Mouse (Mus musculus) erythroid progenitor cell, adult 5-6 weeks (primary cell): ENCODE measurements around the gene Pou5f2. TPM values are rescaled to one million over a fixed set of nuclear protein-coding genes. Genes with fewer than 3 reads are reported as not detected.

Experiments
- ATAC-seq: replicated peaks from 2 replicates; pipeline ENCODE4 v1.8.0; 2016; ENCODE audit warnings: moderate number of reproducible peaks, mild to moderate bottlenecking, moderate TSS enrichment, inconsistent platforms; ENCODE audit not compliant: poor library complexity, low FRiP score, severe bottlenecking
- total RNA-seq, 2 experiments: library from RNA; stranded (forward) in 1 of 2; stranded (reverse) in 1 of 2; fragments of 150-400 nt in 1 of 2; fragments of 186-747, 209-891 nt in 1 of 2; gene quantifications; 2 replicates each; pipeline versions ENCODE4 v1.2.3 to v1.2.4; 2015 to 2017; ENCODE audit warnings: low replicate concordance in 2 of 2

Pou5f2 gene
- 0.84 and 2.5 TPM in 2 replicates for total RNA-seq (2015; ENCODE audit: low replicate concordance)
- total RNA-seq (2017; ENCODE audit: low replicate concordance) = 5.1 TPM in 1 of 2 replicates, not detected in the other

DNA sequence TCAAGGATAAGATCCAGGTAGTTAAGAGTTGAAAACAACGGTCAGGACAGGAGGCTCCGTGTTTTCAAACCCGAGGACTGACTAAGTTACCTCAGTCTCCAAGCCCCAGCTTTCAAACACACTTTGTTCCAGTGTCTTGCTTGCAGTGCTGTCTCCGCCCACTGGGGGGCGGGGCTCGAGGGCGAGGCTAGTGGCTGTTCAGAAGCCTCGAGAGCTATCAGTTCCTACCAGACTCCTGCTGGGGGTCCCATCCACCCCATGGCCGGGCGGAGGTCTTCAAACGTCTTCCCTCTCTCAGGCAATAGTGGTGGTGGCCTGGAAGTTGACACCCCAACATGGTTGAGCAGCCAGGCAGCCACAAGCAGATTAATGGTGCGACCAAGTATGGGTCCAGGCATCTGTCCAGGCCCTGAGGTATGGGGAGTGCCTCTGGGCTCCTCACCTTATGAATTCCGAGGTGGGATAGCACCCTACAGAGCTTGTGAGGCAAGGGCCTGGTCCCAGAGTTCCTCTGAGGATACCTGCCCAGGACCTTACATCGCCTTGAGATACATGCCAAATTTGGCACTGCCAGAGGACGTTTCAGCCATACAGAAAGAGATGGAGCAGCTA lies at the start of gene Pou5f2:
TSS of gene Pou5f2 (plus strand) at position 220 of the 612 bp plus-strand sequence.
- ATAC-seq = 0 out of 2 replicates have a peak, but pooled peaks have one; percentile 68

DNA sequence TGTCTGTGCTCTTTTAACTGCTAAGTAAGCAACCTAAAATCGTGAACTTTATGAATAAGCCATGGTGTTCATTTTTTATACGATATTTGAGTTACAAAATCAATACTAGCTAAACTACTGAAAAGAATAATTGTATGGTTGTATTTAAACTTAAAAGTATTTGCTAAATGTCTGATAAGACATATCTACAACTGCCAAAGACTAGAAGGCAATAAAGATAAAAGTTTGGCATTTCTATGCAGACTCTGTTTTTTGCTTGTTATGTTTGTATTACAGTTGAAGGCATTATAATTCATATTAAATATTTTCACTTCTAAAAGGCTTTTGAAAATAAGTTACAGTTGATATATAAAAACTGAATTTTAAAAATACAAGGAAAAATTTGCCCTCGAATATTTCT lies 48.5 kb upstream of the Pou5f2 start:
- ATAC-seq = no peak

DNA sequence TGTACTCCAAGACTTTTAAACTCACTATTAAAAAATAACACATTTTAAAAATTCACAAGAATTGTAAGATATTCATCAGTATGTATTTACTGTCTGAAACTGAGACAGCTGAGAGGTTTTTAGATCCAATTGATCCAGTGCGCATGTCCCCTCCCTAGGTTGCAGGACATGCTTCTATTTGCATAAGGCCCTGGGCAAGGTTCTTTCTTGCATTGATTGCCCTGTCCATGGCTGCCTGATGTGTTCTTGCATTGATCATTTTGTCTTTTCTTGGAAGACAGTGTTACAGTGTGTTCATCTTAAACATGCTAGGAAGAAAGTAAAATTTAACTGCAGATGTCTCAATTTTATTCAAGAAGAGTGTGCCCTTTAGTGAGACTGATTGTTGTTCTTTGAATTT lies 47.6 kb upstream of the Pou5f2 start:
- no peak for ATAC-seq

DNA sequence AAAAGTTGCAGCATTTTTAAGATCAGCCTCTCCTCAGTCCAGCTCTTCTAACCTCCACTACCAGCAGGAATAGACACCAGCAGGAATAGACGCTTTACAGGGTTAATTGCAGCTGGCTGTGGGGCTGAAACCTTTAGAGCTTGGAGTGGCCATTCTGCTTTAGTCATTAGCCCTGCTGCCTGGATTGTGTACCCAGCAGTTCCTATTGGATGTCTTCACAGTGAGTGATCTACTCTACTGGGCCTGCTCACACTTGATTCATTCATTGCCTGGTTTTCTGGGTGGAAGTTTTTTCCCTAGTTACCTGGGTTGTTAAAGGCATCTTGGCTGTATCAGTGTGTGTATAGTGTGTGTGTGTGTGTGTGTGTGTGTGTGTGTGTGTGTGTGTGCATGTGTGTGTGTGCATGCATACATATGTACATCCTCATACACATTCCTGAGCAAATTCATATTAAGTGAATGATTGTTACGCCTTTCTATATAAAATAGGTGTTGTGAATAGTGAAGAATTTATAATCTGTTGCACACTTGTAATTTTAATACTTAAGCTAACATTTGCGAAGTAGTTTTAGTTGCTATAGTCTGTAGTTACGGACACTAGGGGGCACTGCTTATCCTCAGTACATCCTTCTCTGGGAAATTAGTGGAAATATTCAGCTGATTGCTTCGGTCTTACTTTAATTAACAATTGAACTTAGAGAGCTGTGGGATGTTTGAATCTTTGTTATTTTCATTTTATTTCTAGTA lies 42.4 kb upstream of the Pou5f2 start:
- no peak for ATAC-seq

DNA sequence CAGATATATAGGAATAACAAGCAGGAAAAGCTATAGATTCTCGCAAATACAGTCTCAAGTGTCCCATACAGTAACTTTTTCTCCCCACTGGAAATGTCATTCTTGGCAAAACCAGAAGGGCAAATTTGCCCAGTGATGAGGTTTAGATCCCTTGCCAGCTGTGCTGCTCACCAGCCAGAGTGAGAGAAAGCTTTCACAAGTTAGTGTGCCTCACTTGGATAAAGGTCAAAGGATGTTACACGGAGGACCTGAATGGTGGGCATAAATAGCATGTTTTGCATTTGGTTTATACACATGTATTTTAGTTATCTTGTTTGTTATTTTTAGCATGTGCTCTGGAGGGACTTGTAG lies 41.9 kb upstream of the Pou5f2 start:
- ATAC-seq = no peak

DNA sequence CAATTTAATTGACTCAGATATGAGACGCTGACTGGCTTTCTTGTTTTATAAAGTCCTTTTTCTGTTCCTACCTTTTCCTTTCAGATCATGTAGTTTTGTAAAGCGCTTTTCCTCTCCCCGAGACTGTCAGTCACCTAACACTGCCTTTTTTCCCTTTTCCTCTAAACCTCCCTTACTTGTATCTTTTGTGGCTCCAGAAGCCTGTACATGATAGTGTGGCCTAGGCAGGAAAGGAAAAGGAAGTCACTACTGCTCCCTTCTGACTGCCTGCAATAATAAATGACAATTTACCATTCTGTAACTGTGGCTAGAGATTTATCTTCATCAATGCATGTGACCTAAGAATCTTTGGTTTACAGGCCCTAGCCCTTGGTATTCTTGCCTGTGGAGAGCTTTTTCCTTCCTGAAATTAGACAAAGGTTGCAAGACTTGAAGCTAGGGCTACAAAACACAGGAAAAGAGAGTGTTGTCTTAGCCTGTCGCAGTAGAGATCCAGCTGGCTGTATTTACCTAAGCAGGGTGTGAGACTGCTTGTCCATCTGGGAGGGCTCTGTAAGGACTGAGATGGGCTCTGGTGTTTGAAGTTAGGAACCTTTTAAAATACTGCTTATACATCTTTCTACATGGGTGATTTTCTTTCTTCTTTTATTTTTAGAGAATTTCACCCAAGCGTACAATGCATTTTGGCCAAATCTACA lies 33.4 kb upstream of the Pou5f2 start:
- ATAC-seq = no peak

DNA sequence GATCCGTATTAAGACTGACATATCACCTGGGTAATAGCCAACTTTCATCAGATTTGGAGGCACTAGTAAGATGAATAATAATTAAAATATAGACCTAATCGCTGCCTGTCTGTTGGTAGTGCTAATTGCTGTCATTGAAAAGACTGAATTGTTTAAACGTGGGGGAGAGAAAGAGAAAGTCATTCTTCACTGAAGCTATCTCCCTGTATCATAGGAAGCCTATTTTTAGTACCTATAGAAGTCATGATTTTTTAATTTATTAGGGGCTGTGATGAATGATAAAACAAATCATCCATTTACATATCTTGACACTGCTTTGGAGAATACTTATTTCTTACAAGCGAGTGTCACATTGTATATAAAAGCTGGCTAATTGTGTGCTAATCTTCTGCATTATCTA lies 20.1 kb upstream of the Pou5f2 start:
- no peak for ATAC-seq

DNA sequence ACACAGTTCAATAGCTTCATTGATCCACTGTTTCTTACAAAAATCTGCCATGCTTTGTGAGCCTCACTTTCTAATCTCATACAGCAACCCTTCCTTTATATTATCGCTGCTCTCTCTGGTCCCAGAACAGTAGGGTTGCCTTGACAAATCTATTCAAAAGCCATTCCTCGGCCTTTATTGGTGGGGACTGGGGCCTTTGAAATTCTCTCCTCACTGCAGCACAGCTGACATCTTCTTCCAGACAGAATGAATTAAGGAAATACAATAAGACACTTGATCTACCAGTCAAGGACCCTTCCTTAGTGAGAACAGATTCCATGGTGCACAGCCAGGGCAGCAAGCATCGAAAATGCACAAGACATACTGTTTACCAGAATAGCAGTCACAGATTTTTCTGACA lies 19.4 kb upstream of the Pou5f2 start:
- ATAC-seq = no peak

DNA sequence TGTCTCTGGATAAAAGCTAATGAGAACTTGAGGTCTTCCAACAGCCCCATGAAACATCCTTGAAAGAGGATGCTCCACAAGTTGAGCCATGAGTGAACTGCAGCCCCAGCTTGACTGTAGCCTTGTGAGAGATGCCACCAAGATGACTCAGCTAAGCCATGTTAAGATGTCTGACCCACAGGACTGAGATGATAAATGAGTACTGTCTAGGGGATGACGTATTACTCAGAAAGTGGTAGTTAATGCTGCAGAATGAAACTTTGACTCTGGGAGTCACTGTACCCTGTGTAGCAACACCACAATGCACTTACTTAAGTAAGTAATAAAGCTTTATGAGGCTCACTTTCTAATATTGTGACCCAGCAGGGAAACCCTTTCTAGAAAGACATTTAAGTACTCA lies 14.5 kb upstream of the Pou5f2 start:
- no peak for ATAC-seq

DNA sequence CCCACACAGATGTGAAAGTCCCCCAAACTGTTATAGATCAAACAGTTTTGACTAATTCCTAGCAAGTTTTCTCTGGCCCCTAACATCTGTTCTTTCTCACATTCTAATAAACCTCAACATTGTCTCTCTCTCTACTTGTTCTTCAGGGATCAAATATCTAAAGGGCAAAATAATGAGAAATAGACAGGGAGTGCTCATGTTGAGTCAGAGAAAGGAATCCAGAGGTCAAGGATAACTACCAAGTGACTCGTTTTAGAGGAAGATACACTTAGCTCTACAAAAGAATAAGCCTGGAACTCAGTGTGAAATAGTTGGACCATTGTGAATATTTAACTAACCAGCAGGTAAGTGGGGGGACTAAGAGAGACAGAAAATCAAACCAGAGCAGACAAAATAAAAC lies 8.1 kb downstream of the Pou5f2 start:
- no peak for ATAC-seq

DNA sequence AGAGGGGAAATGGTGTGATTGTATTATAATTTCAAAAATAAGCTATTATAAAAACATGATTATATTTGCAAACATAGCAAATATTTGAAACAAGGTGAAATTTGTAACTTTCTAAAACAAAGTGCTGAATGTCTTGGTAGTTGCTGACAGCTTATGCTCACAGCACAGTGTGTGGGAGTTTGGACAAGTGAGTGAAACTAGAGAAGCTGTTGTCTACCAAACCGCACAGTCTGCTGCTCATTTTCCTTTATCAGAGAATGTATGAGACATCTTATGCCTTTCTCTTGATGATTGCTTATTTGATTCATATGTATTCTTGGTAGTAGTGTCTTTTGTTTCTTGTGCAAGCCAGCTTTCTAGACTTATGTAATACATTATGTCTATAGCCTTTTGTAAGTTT lies 12.5 kb downstream of the Pou5f2 start:
- ATAC-seq = no peak

DNA sequence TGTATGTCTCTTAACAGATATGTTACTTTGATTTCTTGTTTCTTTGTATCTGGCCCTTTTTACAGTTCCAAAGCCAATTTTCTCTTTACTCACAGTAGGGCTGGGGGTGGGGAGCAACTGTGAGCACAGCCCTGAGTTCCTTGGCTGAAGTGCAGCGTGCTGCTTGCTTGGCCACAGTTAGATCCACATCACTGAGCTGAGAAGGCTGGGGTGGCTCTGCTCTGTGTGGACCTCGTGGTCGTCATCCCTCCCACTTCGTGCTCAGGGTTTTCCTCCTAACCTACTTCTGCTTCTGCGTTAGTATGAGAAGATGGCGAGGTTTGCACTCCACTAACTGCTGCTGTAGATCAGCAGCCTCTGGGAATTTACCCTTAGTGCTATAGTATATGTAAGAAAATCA lies 18.5 kb downstream of the Pou5f2 start:
- ATAC-seq = no peak

DNA sequence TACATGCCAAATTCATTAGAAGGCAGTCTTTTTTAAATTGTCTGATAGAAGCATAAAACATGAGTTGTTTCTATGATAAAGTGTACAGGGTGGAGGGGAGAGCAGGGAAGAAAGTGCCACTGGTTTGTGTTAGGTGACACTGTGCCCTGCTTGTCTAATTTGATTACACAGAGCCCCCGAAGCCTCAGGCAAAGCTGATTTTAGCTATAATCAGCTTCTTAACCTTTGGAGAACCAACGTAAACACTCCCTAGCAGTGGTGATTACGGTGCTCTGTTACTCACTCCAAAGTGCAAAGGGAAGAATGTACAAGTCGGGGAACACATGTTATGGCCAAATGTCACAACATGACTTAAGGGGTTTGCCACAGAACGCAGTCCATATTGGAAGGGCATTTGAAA lies 20.4 kb downstream of the Pou5f2 start:
- ATAC-seq = no peak

Other genes starting within 250 kb of the Pou5f2 start
- gene Nr2f1, start 174.9 kb downstream of the Pou5f2 start, total RNA-seq (2015; ENCODE audit: low replicate concordance) = not detected in 2 replicates
- gene Nr2f1, start 174.9 kb downstream of the Pou5f2 start, total RNA-seq (2017; ENCODE audit: low replicate concordance) = not detected in 2 replicates